Mouse (Mus musculus) R1 (cell line): ENCODE data around the gene Tmem100.

Source experiments
- DNase-seq: peaks from one replicate; pipeline ENCODE4 v3.0.0-alpha.2; 2018; ENCODE audit warnings: low read depth, low spot score

Tmem100 gene

GRCm38 (mm10) chr11:90029841-90030398, at the start of gene Tmem100:
Tmem100 (plus strand) TSS chr11:90030348.
- DNase-seq, result no peak

GRCm38 (mm10) chr11:89982918-89983317, 47.2 kb upstream of the Tmem100 start:
- DNase-seq, result no peak

- DNase-seq, result no peak
Measured at GRCm38 (mm10) chr11:89984436-89984835, 45.7 kb upstream of the Tmem100 start.

GRCm38 (mm10) chr11:89985200-89986187, 44.7 kb upstream of the Tmem100 start:
- DNase-seq, result peak; percentile 61

GRCm38 (mm10) chr11:89986516-89986915, 43.6 kb upstream of the Tmem100 start:
- DNase-seq, result peak; percentile 83

GRCm38 (mm10) chr11:89988936-89989589, 41.1 kb upstream of the Tmem100 start:
- peak; percentile 59 for DNase-seq

- no peak for DNase-seq
Measured at GRCm38 (mm10) chr11:89991661-89992060, 38.5 kb upstream of the Tmem100 start.

GRCm38 (mm10) chr11:89994706-89995105, 35.4 kb upstream of the Tmem100 start:
- no peak for DNase-seq

GRCm38 (mm10) chr11:89995596-89995995, 34.6 kb upstream of the Tmem100 start:
- DNase-seq, result no peak

GRCm38 (mm10) chr11:89996406-89996805, 33.7 kb upstream of the Tmem100 start:
- no peak for DNase-seq

GRCm38 (mm10) chr11:89996856-89997255, 33.3 kb upstream of the Tmem100 start:
- no peak for DNase-seq

- peak; percentile 43 for DNase-seq
Measured at GRCm38 (mm10) chr11:89998996-89999770, 31.0 kb upstream of the Tmem100 start.

- no peak for DNase-seq
Measured at GRCm38 (mm10) chr11:90000666-90001065, 29.5 kb upstream of the Tmem100 start.

GRCm38 (mm10) chr11:90001396-90002230, 28.5 kb upstream of the Tmem100 start:
- no peak for DNase-seq

GRCm38 (mm10) chr11:90002231-90002986, 27.7 kb upstream of the Tmem100 start, which contains the start of gene Pctp:
Pctp (minus strand) TSS chr11:90002894.
- DNase-seq, result peak; percentile 90

GRCm38 (mm10) chr11:90002987-90003348, 27.2 kb upstream of the Tmem100 start:
- DNase-seq, result no peak

- no peak for DNase-seq
Measured at GRCm38 (mm10) chr11:90003386-90003785, 26.8 kb upstream of the Tmem100 start.

GRCm38 (mm10) chr11:90006111-90006510, 24.0 kb upstream of the Tmem100 start:
- DNase-seq, result no peak

GRCm38 (mm10) chr11:90007791-90008531, 22.2 kb upstream of the Tmem100 start:
- no peak for DNase-seq
